Mouse (Mus musculus) heart, embryonic 16.5 days (tissue): ENCODE measurements around the gene Tmem164. TPM values are rescaled to one million over a fixed set of nuclear protein-coding genes. Genes with fewer than 3 reads are reported as not detected.

Experiments used
- ATAC-seq: fragments of 200-750 bp; cut with Nextera tagmentation; replicated peaks from 2 replicates; pipeline ENCODE4 v1.8.0; 2017; ENCODE audit warnings: moderate number of reproducible peaks; ENCODE audit not compliant: insufficient read depth, low FRiP score; ENCODE audit errors: extremely low read depth
- H3K27ac ChIP-seq: fragments of 300-500 bp; sonication (generic); 2 replicates; pipeline ENCODE4 v1.5.1; 2014; ENCODE audit warnings: mild to moderate bottlenecking, low read length, control low read depth, moderate library complexity
- H3K27me3 ChIP-seq: fragments of 300-500 bp; sonication (generic); 2 replicates; pipeline ENCODE4 v1.6.1; 2014; ENCODE audit warnings: low read length, mixed read lengths; ENCODE audit not compliant: control insufficient read depth, insufficient read depth
- H3K36me3 ChIP-seq: fragments of 300-500 bp; sonication (generic); 2 replicates; pipeline ENCODE4 v1.6.1; 2014; ENCODE audit not compliant: control insufficient read depth, insufficient read depth
- H3K4me1 ChIP-seq: fragments of 300-500 bp; sonication (generic); 2 replicates; pipeline ENCODE4 v1.6.1; 2014; ENCODE audit warnings: low read length, mixed read lengths; ENCODE audit not compliant: control insufficient read depth, insufficient read depth
- H3K4me2 ChIP-seq: fragments of 300-500 bp; sonication (generic); 2 replicates; pipeline ENCODE4 v1.6.1; 2014; ENCODE audit warnings: low read depth, mild to moderate bottlenecking, control low read depth, low read length
- H3K4me3 ChIP-seq: fragments of 300-500 bp; sonication (generic); 2 replicates; pipeline ENCODE4 v1.5.1; 2014; ENCODE audit warnings: mild to moderate bottlenecking, control low read depth, low read length
- H3K9ac ChIP-seq: fragments of 300-500 bp; sonication (generic); 2 replicates; pipeline ENCODE4 v1.6.1; 2014; ENCODE audit warnings: low read length, control low read depth
- H3K9me3 ChIP-seq: fragments of 300-500 bp; sonication (generic); replicated peaks from 2 replicates; pipeline ENCODE4 v1.6.1; 2016; ENCODE audit warnings: low read length; ENCODE audit not compliant: control insufficient read depth
- WGBS: fragments of 180-500 bp; shearing (Covaris S2); extraction: QIAGEN DNeasy Blood & Tissue Kit; methylation state at CpG from one replicate; pipeline ENCODE4 v1.1.7; 2014; 5-methylcytosine and 5-hydroxymethylcytosine counted together
- polyA plus RNA-seq: library from polyadenylated mRNA; unstranded; fragments of >200 nt; fragmentation: Nextera tagmentation; extraction: Ambion mirVana; gene quantifications from 2 replicates; pipeline ENCODE4 v1.2.1, GENCODE M21; 2015

Tmem164 gene
- polyA plus RNA-seq, 1 experiment from 2014 or later, result 58.1 TPM

DNA sequence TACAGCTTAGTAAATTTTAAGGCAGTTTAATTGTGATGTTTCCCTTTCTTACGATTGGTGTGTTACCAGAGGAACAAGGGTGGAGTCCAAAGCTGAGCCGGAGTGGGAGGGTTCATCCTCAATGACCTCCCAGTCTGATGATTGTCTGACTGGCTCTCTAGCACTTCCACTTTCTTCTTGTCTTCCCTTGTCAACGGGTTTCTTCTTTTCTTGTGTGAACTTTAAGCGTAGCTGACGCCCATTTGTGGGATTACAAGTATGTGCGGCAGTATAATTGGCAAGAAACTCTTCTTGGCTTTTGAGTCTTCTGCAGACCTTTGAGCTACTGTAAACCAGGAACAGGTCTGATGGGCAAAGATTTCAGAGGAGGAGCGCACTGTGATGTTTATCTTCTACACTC lies 17.0 kb downstream of the Tmem164 start:
- 72% methylated on average over 7 of the region's 7 CpGs for WGBS
- no peaks in the 10 kb centered on the region for H3K9me3 ChIP-seq

DNA sequence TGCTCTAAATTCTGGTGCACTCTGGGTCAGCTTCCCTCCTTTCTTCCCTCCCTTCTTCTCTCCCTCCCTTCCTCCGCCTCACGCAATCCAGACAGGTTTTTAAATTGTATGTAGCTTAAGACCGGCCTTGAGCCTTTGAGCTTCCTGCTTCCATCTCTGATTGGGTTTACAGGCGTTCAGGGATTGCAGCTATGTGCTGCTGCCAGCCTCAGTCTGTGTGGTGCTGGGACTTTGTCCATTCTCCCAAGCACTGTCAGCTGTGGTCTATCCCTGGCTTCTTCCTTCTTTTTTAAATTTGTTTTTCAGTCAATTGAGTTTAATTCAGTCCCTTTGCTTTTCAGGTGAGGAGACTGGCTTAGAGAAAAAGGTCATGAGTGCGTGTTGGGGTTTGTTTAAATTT lies 20.9 kb downstream of the Tmem164 start:
- Histone ChIP-seq H3K27ac (no peak overlapping the region), H3K4me2 (no peak overlapping the region), H3K9me3 (no peaks in the 10 kb centered on the region), H3K36me3 (no peaks in the 10 kb centered on the region), H3K27me3 (no peaks in the 10 kb centered on the region), H3K4me3 (no peak overlapping the region), H3K4me1 (peaks cover 4% of the 10 kb centered on the region; the same call in 1 of the 2 replicates), H3K9ac (no peak overlapping the region)
- 62% methylated on average over 5 of the region's 5 CpGs for WGBS
- ATAC-seq, result no peak

More for the DNA sequence above, 17.0 kb downstream of the Tmem164 start:
- Histone ChIP-seq H3K4me2 (no peak overlapping the region), H3K4me1 (peaks cover 4% of the 10 kb centered on the region; the same call in 1 of the 2 replicates), H3K27me3 (no peaks in the 10 kb centered on the region), H3K4me3 (no peak overlapping the region), H3K27ac (no peak overlapping the region), H3K9ac (no peak overlapping the region), H3K36me3 (no peaks in the 10 kb centered on the region)
- ATAC-seq, result no peak

DNA sequence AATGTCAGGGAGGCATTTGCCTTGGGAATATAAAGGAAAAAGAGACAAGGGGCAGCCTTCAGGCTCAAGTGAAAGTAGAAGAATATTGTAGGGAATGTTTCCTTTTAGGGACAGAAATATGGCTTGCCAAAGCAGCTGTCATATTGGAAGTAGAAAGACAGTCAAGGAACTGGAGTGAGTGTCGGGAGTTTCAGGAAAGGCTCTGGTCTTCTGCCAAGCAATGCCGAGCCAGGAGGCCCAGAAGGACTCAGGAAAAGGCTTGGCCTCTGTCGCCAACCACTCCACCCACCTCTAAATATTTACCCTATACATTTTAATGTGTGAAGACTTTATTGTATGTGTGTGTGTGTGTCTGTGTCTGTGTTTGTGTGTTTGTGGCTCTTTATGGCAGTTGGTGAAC lies 21.4 kb downstream of the Tmem164 start:
- no peak for ATAC-seq
- WGBS, result 40% methylated on average over 3 of the region's 3 CpGs
- Histone ChIP-seq H3K4me2 (no peak overlapping the region), H3K27me3 (no peaks in the 10 kb centered on the region), H3K4me1 (no peaks in the 10 kb centered on the region; the same call in 1 of the 2 replicates), H3K9ac (no peak overlapping the region), H3K27ac (no peak overlapping the region), H3K4me3 (no peak overlapping the region), H3K9me3 (no peaks in the 10 kb centered on the region), H3K36me3 (no peaks in the 10 kb centered on the region)

DNA sequence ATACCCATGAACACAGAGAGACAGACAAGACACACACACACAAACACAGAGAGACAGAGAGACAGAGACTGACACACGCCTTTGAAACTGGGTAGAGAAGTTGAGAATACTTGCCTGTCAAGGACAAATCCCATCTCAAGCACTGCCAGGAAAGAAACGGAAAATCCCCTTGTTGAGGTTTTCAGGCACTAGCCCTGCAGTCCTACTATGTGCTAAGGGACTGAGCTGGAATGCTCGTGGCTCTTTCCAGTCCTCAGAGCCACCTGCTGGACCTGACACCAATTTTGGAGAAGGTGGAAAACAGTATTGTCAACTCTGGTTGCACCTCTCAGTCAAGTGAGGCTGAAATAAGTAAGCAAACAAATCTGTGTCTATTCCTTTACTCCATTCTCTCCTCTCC lies 22.7 kb downstream of the Tmem164 start:
- no peak overlapping the region for H3K4me2 ChIP-seq
- H3K9ac ChIP-seq, result no peak overlapping the region
- H3K27ac ChIP-seq, result no peak overlapping the region
- H3K27me3 ChIP-seq, result no peaks in the 10 kb centered on the region
- 67% methylated on average over 3 of the region's 3 CpGs for WGBS
- no peaks in the 10 kb centered on the region for H3K9me3 ChIP-seq
- no peaks in the 10 kb centered on the region for H3K4me1 ChIP-seq
- no peak overlapping the region for H3K4me3 ChIP-seq
- H3K36me3 ChIP-seq, result 0 out of 2 replicates have a peak, but pooled peaks cover 2% of the 10 kb centered on the region
- ATAC-seq, result no peak

DNA sequence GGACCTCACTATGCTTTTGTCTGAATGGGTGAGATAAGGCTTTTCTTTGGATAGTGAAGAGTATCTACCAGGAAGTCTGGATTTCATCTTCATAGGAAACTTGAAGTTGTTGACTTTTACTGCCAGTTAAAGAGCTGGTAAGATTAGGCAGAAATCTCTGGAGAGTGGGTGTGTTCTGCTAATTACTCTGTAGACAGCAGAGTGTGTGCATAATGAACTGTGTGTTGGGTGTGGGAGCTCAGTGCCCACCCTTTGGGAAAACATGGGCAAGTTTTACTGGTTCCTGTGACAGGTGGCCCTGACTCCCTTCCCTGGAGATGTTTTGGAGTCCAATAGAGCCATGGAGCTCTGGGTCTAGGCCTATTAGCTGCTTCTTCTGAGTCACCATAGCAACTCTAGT lies 27.1 kb downstream of the Tmem164 start:
- H3K4me1 ChIP-seq, result no peaks in the 10 kb centered on the region
- 0 out of 2 replicates have a peak, but pooled peaks cover 2% of the 10 kb centered on the region for H3K36me3 ChIP-seq
- no peak overlapping the region for H3K27ac ChIP-seq
- ATAC-seq, result no peak
- H3K27me3 ChIP-seq, result no peaks in the 10 kb centered on the region
- H3K9me3 ChIP-seq, result no peaks in the 10 kb centered on the region
- H3K9ac ChIP-seq, result no peak overlapping the region
- H3K4me2 ChIP-seq, result no peak overlapping the region
- H3K4me3 ChIP-seq, result no peak overlapping the region

DNA sequence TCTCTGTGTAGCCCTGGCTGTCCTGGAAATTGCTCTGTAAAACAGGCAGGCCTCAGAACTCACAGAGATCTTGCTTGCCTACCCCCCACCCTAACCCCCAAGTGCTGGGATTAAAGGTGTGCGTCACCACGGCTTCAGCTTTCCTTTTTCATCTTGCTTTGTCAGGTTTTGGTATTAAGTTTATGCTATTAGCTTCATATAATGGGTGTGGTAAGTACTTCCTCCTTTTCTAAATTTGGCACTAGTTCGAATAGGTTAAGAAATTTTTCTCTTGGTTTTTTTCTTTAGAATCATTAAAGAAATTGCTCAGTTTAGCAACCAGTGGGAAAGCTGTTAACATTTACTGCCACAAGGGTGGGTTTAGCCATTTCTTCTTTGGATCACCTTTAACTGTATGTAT lies 34.8 kb downstream of the Tmem164 start:
- H3K9ac ChIP-seq, result no peak overlapping the region
- H3K4me2 ChIP-seq, result no peak overlapping the region
- H3K27me3 ChIP-seq, result no peaks in the 10 kb centered on the region
- no peak overlapping the region for H3K27ac ChIP-seq
- no peak overlapping the region for H3K4me3 ChIP-seq
- H3K4me1 ChIP-seq, result peaks cover 8% of the 10 kb centered on the region
- WGBS, result 74% methylated on average over 3 of the region's 3 CpGs
- no peak for ATAC-seq
- H3K36me3 ChIP-seq, result no peaks in the 10 kb centered on the region
- no peaks in the 10 kb centered on the region for H3K9me3 ChIP-seq

DNA sequence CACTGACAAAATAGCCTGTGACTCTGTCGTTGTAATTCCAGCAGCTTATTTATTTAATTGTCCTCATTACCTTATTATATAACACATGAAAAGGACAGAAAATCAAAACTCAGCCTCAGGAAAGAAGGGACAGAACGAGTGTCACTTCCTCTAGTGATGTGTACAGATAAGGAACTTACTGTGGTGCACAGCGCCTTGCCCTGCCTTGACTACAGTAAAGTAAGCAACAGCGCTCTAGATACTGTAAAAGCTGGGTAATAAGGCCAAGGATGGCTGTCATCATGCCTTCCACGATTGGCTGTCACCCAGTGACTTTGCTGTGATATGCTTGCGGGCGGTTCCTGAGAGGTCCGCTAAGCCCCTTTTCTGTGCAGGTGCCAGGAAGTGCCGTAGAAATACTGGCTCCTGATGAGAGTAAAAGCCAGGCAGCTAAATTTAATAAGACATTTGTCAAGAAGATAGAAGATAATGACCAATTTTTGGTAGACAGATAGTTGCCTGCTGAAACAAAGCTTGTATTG lies 36.8 kb downstream of the Tmem164 start:
- Histone ChIP-seq H3K36me3 (no peaks in the 10 kb centered on the region), H3K4me3 (no peak overlapping the region), H3K9me3 (no peaks in the 10 kb centered on the region), H3K4me2 (no peak overlapping the region), H3K9ac (no peak overlapping the region), H3K4me1 (peaks cover 8% of the 10 kb centered on the region), H3K27me3 (no peaks in the 10 kb centered on the region), H3K27ac (no peak overlapping the region)
- ATAC-seq, result peak; percentile 63
- WGBS, result 50% methylated on average over 9 of the region's 9 CpGs

DNA sequence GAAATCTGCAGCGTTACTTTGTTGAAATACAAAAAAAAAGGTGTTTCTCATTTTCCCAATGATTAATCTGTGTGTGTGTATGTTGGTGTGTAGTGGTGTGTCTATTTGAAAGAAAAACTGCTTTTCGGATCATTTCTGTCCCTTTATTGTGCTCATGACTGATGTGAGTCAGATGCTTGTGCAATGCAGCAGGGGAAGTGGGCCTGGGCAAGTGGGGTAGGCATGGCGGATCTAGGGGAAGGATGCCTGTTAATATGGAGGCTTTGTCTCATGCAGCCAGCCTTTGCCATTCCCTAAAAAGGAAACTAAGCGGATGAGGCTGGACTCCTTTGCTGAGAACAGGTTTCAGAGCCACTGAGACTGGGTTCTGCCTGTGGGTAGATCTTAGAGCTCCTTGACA lies 37.6 kb downstream of the Tmem164 start:
- H3K4me1 ChIP-seq, result peaks cover 9% of the 10 kb centered on the region
- ATAC-seq, result no peak
- no peak overlapping the region for H3K9ac ChIP-seq
- no peaks in the 10 kb centered on the region for H3K27me3 ChIP-seq
- no peak overlapping the region for H3K4me3 ChIP-seq
- no peak overlapping the region for H3K27ac ChIP-seq
- H3K9me3 ChIP-seq, result no peaks in the 10 kb centered on the region
- WGBS, result 80% methylated on average over 4 of the region's 4 CpGs
- H3K36me3 ChIP-seq, result no peaks in the 10 kb centered on the region
- no peak overlapping the region for H3K4me2 ChIP-seq

DNA sequence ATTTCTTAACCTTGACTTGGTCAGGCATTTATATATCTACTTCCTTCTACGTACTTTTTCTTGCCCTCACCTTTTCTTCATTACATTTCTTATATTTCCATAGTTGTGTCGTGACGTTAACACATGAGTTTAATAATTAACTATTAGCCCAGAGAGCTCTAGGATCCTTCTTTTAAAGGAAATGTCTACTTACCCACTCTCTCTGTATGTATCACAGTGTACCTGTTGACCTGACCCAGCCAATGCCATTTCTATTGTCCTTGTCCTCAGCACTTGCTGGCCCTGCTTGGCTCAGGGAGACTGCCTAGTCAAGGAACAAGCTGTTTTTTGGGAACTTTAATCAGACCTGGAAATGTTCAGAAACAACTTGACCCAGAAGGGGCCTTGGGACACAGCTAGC lies 40.7 kb downstream of the Tmem164 start:
- H3K4me2 ChIP-seq, result no peak overlapping the region
- 83% methylated on average over 3 of the region's 3 CpGs for WGBS
- H3K4me3 ChIP-seq, result no peak overlapping the region
- H3K9me3 ChIP-seq, result no peaks in the 10 kb centered on the region
- peaks cover 17% of the 10 kb centered on the region for H3K4me1 ChIP-seq
- H3K27me3 ChIP-seq, result no peaks in the 10 kb centered on the region
- no peak for ATAC-seq
- H3K36me3 ChIP-seq, result no peaks in the 10 kb centered on the region
- no peak overlapping the region for H3K27ac ChIP-seq
- H3K9ac ChIP-seq, result no peak overlapping the region
